Mouse (Mus musculus) MEL (cell line): ENCODE results near the gene Rasgef1b. TPM values are rescaled to one million over a fixed set of nuclear protein-coding genes. Genes with fewer than 3 reads are reported as not detected.

Source experiments
- DNase-seq: peaks from one replicate; pipeline ENCODE4 v3.0.0; 2011; ENCODE audit warnings: low read depth, low spot score
- H3K27ac ChIP-seq: 2 replicates; pipeline ENCODE4 v1.5.1; 2012; ENCODE audit warnings: low read depth, mild to moderate bottlenecking, control low read depth, low read length, moderate library complexity; ENCODE audit not compliant: control insufficient read depth
- H3K27me3 ChIP-seq, 2 experiments: fragments of 150-350 bp in 1 of 2; sonication (generic) in 1 of 2; 2 replicates each; pipeline ENCODE4 v1.6.1; 2012; ENCODE audit warnings: low read length in 2 of 2, mild to moderate bottlenecking in 2 of 2, improper control_type of control experiment in 1 of 2, moderate library complexity in 1 of 2; ENCODE audit not compliant: insufficient read depth in 2 of 2, control insufficient read depth in 1 of 2
- H3K36me3 ChIP-seq, 2 experiments: 2 replicates each; pipeline ENCODE4 v1.6.1; 2012 to 2014; ENCODE audit warnings: low read length in 2 of 2, improper control_type of control experiment in 1 of 2, inconsistent platforms in 1 of 2, mild to moderate bottlenecking in 1 of 2; ENCODE audit not compliant: insufficient read depth in 2 of 2, control insufficient read depth in 1 of 2
- H3K4me1 ChIP-seq, 2 experiments: fragments of 150-350 bp in 1 of 2; sonication (generic) in 1 of 2; 2 replicates each; pipeline ENCODE4 v1.6.1; 2012; ENCODE audit warnings: low read length in 2 of 2, improper control_type of control experiment in 1 of 2, mild to moderate bottlenecking in 1 of 2; ENCODE audit not compliant: insufficient read depth in 2 of 2, control insufficient read depth in 1 of 2
- H3K4me3 ChIP-seq, 2 experiments: fragments of 150-350 bp in 1 of 2; sonication (generic) in 1 of 2; 2 replicates each; pipeline ENCODE4 v1.5.1; 2012; ENCODE audit warnings: low read depth in 2 of 2, low read length in 2 of 2, mild to moderate bottlenecking in 2 of 2, moderate library complexity in 2 of 2, control low read depth in 1 of 2, improper control_type of control experiment in 1 of 2; ENCODE audit not compliant: control insufficient read depth in 1 of 2, insufficient read depth in 1 of 2
- H3K79me2 ChIP-seq: 2 replicates; pipeline ENCODE4 v1.6.1; 2012; ENCODE audit warnings: mild to moderate bottlenecking, low read length, moderate library complexity; ENCODE audit not compliant: control insufficient read depth, poor library complexity, insufficient read depth
- H3K9ac ChIP-seq: 2 replicates; pipeline ENCODE4 v1.6.1; 2012; ENCODE audit warnings: low read depth, mild to moderate bottlenecking, control low read depth, low read length, moderate library complexity; ENCODE audit not compliant: control insufficient read depth, poor library complexity, severe bottlenecking
- H3K9me3 ChIP-seq: fragments of 150-350 bp; sonication (generic); replicated peaks from 2 replicates; pipeline ENCODE4 v1.6.1; 2012; ENCODE audit warnings: mild to moderate bottlenecking, low read length, improper control_type of control experiment, moderate library complexity; ENCODE audit not compliant: insufficient read depth
- BHLHE40 ChIP-seq: IDR thresholded peaks from 2 replicates; pipeline ENCODE4 v1.6.1; 2012; ENCODE audit warnings: low read depth, mild to moderate bottlenecking, inconsistent platforms, low read length, improper control_type of control experiment, borderline replicate concordance
- CTCF ChIP-seq, 3 experiments: IDR thresholded peaks in 2 of 3; conservative IDR thresholded peaks in 1 of 3; 2 replicates each; pipeline ENCODE4 v1.5.1; 2011 to 2012; ENCODE audit warnings: low read length in 3 of 3, low read depth in 2 of 3, mild to moderate bottlenecking in 2 of 3, improper control_type of control experiment in 1 of 3, inconsistent platforms in 1 of 3, mixed read lengths in 1 of 3, moderate library complexity in 1 of 3; ENCODE audit not compliant: control insufficient read depth in 1 of 3, insufficient read depth in 1 of 3, poor library complexity in 1 of 3, severe bottlenecking in 1 of 3
- E2F4 ChIP-seq: IDR thresholded peaks from 2 replicates; pipeline ENCODE4 v1.6.1; 2011; ENCODE audit warnings: low read depth, low read length, improper control_type of control experiment, borderline replicate concordance
- JUND ChIP-seq: IDR thresholded peaks from 2 replicates; pipeline ENCODE4 v1.6.1; 2011; ENCODE audit warnings: low read depth, mild to moderate bottlenecking, improper control_type of control experiment, low read length
- KAT2A ChIP-seq: conservative IDR thresholded peaks from 2 replicates; pipeline ENCODE4 v1.6.1; 2012; ENCODE audit warnings: low read depth, low read length, improper control_type of control experiment, inconsistent platforms
- MAFK ChIP-seq: IDR thresholded peaks from 2 replicates; pipeline ENCODE4 v1.6.1; 2011; ENCODE audit warnings: low read depth, mild to moderate bottlenecking, low read length, improper control_type of control experiment, borderline replicate concordance
- MAX ChIP-seq: IDR thresholded peaks from 2 replicates; pipeline ENCODE4 v1.6.1; 2011; ENCODE audit warnings: low read length, improper control_type of control experiment
- MAZ ChIP-seq: IDR thresholded peaks from 2 replicates; pipeline ENCODE4 v1.6.1; 2012; ENCODE audit warnings: low read depth, mild to moderate bottlenecking, inconsistent platforms, low read length, improper control_type of control experiment
- MEF2A ChIP-seq: IDR thresholded peaks from 2 replicates; pipeline ENCODE4 v1.6.1; 2014; ENCODE audit warnings: low read depth, mild to moderate bottlenecking, inconsistent platforms, low read length, improper control_type of control experiment; ENCODE audit not compliant: poor library complexity, insufficient replicate concordance, severe bottlenecking; ENCODE audit errors: extremely low read depth
- MXI1 ChIP-seq: IDR thresholded peaks from 2 replicates; pipeline ENCODE4 v1.6.1; 2011; ENCODE audit warnings: mild to moderate bottlenecking, low read depth, low read length, improper control_type of control experiment
- MYC ChIP-seq: IDR thresholded peaks from 2 replicates; pipeline ENCODE4 v1.6.1; 2011; ENCODE audit warnings: low read depth, mild to moderate bottlenecking, low read length, improper control_type of control experiment, moderate library complexity
- POLR2AphosphoS2 ChIP-seq: IDR thresholded peaks from 2 replicates; pipeline ENCODE4 v1.6.1; 2011; ENCODE audit warnings: low read length, improper control_type of control experiment
- RAD21 ChIP-seq: IDR thresholded peaks from 2 replicates; pipeline ENCODE4 v1.6.1; 2011; ENCODE audit warnings: mild to moderate bottlenecking, low read depth, low read length, improper control_type of control experiment
- SIN3A ChIP-seq: IDR thresholded peaks from 2 replicates; pipeline ENCODE4 v1.6.1; 2012; ENCODE audit warnings: low read length, improper control_type of control experiment, inconsistent platforms
- UBTF ChIP-seq: IDR thresholded peaks from 2 replicates; pipeline ENCODE4 v1.6.1; 2012; ENCODE audit warnings: low read depth, mild to moderate bottlenecking, inconsistent platforms, low read length, improper control_type of control experiment, moderate library complexity, borderline replicate concordance; ENCODE audit not compliant: insufficient read depth
- USF2 ChIP-seq, 2 experiments: IDR thresholded peaks; 2 replicates each; pipeline ENCODE4 v1.6.1; 2011 to 2012; ENCODE audit warnings: improper control_type of control experiment in 2 of 2, low read length in 2 of 2, borderline replicate concordance in 1 of 2, inconsistent platforms in 1 of 2, low read depth in 1 of 2, mild to moderate bottlenecking in 1 of 2; ENCODE audit not compliant: insufficient read depth in 1 of 2
- ZNF384 ChIP-seq: IDR thresholded peaks from 2 replicates; pipeline ENCODE4 v1.6.1; 2012; ENCODE audit warnings: low read depth, mild to moderate bottlenecking, inconsistent platforms, low read length, improper control_type of control experiment
- polyA plus RNA-seq, 2 experiments: library from polyadenylated mRNA; stranded (reverse) in 1 of 2; unstranded in 1 of 2; fragments of >175 nt in 1 of 2; fragments of >200 nt in 1 of 2; gene quantifications; 2 replicates each; pipeline versions ENCODE4 v1.2.1 to v1.2.4; 2012; ENCODE audit warnings: low replicate concordance in 2 of 2, low read depth in 1 of 2; ENCODE audit not compliant: insufficient read length in 2 of 2, insufficient read depth in 1 of 2, missing spikeins in 1 of 2
- total RNA-seq: library from RNA; depleted of rRNA; stranded (reverse); fragments of 300-350 nt; gene quantifications from 2 replicates; pipeline ENCODE4 v1.2.3, GENCODE M21; 2012

The Rasgef1b gene
- total and polyA plus RNA-seq, 3 experiments, result not detected

- H3K4me1 ChIP-seq, result no peaks in the 10 kb centered on the region
- H3K27ac ChIP-seq, result no peak overlapping the region
- no peaks in the 10 kb centered on the region for H3K27me3 ChIP-seq
- H3K79me2 ChIP-seq, result no peaks in the 10 kb centered on the region
- H3K4me3 ChIP-seq, result no peak overlapping the region
- TF ChIP-seq UBTF (no peak), MAZ (no peak), MAX (no peak), E2F4 (no peak), MYC (no peak), KAT2A (no peak), ZNF384 (no peak), MAFK (no peak)
- H3K9ac ChIP-seq, result no peak overlapping the region
- DNase-seq, result no peak
- H3K9me3 ChIP-seq, result no peaks in the 10 kb centered on the region
- no peaks in the 10 kb centered on the region for H3K36me3 ChIP-seq
Observed at GRCm38 (mm10) chr5:99753843-99754242, 25.0 kb upstream of the Rasgef1b start.

GRCm38 (mm10) chr5:99753368-99753767 lies 24.5 kb upstream of the Rasgef1b start:
- Histone ChIP-seq H3K79me2 (no peaks in the 10 kb centered on the region), H3K4me3 (no peak overlapping the region), H3K36me3 (no peaks in the 10 kb centered on the region), H3K27me3 (no peaks in the 10 kb centered on the region), H3K27ac (no peak overlapping the region), H3K9ac (no peak overlapping the region), H3K4me1 (no peaks in the 10 kb centered on the region), H3K9me3 (no peaks in the 10 kb centered on the region)
- TF ChIP-seq RAD21 (no peak), SIN3A (no peak), CTCF (IDR thresholded peaks at IDR 0.05 in 2 of 3, conservative IDR thresholded peaks at IDR 0.05 in 1 of 3; ENCODE audit: control insufficient read depth in 1 of 3, insufficient read depth in 1 of 3, low read depth in 2 of 3, low read length in 3 of 3, poor library complexity in 1 of 3, severe bottlenecking in 1 of 3) (no peak), USF2 (IDR thresholded peaks at IDR 0.05; ENCODE audit: borderline replicate concordance in 1 of 2, insufficient read depth in 1 of 2, low read depth in 1 of 2, low read length in 2 of 2) (no peak), BHLHE40 (no peak), JUND (no peak), E2F4 (no peak), MAFK (no peak), MEF2A (no peak), POLR2AphosphoS2 (no peak), MXI1 (no peak)
- no peak for DNase-seq
